Mouse (Mus musculus): Measurements from ENCODE around the gene Hspb9.

The Hspb9 gene

GRCm38 (mm10) chr11:100759611-100760233, 46.1 kb downstream of the Hspb9 start, which contains the start of gene Kcnh4:
TSS of gene Kcnh4 (minus strand) at chr11:100759942.
- in situ Hi-C loops (cut with MboI, MseI): no loop called here

- in situ Hi-C loops (cut with MboI, MseI): no loop called here
These were observed 47.9 kb downstream of the Hspb9 start for GRCm38 (mm10) chr11:100761547-100762045.

- in situ Hi-C loops (cut with MboI, MseI): no loop called here
These were observed 49.2 kb downstream of the Hspb9 start, which contains the start of gene Hcrt for GRCm38 (mm10) chr11:100762831-100763230. TSS of gene Hcrt (minus strand) at chr11:100762931.
